14 mouse cellular contexts compared by ENCODE assay signal in the genomic region with DNA sequence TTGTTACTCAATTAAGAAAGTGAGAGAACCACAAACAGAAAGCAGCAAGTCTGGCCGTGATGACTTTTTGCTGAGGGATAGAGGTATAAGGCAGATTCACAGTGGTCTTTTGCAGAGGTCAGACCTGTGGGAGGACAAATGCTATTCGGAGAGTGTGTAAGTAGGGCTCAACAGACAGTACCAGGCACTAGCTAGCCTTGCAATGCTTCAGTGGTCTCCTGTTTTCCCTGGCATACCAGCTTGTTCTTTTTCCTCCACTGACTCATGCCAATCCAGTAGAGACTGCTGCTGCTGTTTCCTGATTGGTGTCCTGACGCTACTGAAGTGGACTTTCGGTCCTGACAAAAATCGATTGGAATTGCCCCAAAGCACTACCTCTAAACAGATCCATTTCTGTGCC.
"Had no signal": no experiment of that assay in that cellular context is flagged by ENCODE, and none has a peak within 500 bp of the region (broad histone marks: within the 10 kb centered on the region; RNA-seq: fewer than 3 reads in every experiment).

No protein-coding gene starts in this region.

- H3K4me1 ChIP-seq: midbrain, embryonic 10.5 days; midbrain, embryonic 12.5 days; neural tube, embryonic 12.5 days had no signal

- H3K9me3 ChIP-seq: midbrain, embryonic 10.5 days; midbrain, embryonic 12.5 days; neural tube, embryonic 12.5 days had no signal

- H3K36me3 ChIP-seq: midbrain, embryonic 10.5 days; midbrain, embryonic 12.5 days; neural tube, embryonic 12.5 days had no signal

- H3K4me3 ChIP-seq: midbrain, embryonic 10.5 days; midbrain, embryonic 12.5 days; neural tube, embryonic 12.5 days had no signal

- H3K9ac ChIP-seq: lung, embryonic 14.5 days; midbrain, embryonic 12.5 days; neural tube, embryonic 12.5 days had no signal

- DNase-seq: lung, adult 18-20 months; lung, embryonic 14.5 days; lung, postnatal 10 days; lung, postnatal 4 days; midbrain, embryonic 14.5 days; right cerebral cortex, postnatal 14 days; spleen, adult 18-20 months; thymus, adult 2 months; thymus, postnatal 25 days; thymus, postnatal 4 days had no signal

- H3K27ac ChIP-seq: midbrain, embryonic 10.5 days; midbrain, embryonic 12.5 days; neural tube, embryonic 12.5 days had no signal

- H3K4me2 ChIP-seq: lung, embryonic 14.5 days; midbrain, embryonic 12.5 days; neural tube, embryonic 12.5 days had no signal

- ATAC-seq: midbrain, embryonic 16.5 days had no signal

- H3K27me3 ChIP-seq: midbrain, embryonic 12.5 days; neural tube, embryonic 12.5 days had no signal
